Mouse (Mus musculus) Muller cell, postnatal 12 days (primary cell): ENCODE measurements around the gene Ccdc171.
"Not testable (repeated sequence)": the region's sequence is repeated elsewhere in the genome, so short reads cannot be mapped to it uniquely, and the experiment has no call there.

Experiments used
- DNase-seq: peaks from one replicate; pipeline ENCODE4 v3.0.0-alpha.2; 2015; ENCODE audit errors: inconsistent ontology term

The Ccdc171 gene

DNA sequence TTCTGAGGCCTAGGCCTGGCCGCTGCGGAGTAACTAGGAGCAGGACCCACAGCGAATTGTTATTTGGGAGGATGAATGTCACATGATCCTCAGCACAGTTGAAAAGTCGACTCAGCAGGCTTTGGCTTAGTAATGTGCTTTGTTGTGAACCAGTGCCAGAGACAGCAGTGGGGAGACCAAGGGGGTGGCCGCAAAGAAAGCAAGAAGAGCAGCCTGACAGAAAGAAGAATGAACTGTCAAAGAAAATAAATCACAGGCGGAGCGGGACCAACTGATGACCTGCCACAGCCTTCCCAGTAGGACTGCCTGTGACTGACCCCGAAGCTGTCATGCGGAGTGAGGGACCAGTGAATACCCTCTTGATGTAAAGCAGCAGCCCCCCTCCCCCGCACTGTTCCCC lies 131.2 kb downstream of the Ccdc171 start:
- peak; percentile 57 for DNase-seq

DNA sequence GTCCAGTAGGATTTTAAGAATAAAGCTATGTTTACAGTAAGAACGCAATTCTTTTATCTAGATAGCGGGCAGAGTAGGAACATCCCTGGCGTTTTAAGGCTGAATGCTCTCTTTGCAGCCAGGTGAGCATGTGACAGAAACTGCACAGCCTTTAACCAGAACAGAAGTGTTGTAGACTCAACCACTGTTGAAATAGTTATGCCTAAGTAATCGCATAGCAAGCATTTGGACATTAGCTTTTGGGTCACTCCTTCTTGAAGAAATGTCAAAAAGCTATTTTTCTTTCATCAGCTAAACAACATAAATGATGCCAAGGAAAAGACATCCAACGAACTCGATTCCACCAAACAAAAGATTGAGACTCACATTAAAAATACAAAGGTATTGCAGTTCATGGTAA lies 131.7 kb downstream of the Ccdc171 start:
- no peak for DNase-seq

DNA sequence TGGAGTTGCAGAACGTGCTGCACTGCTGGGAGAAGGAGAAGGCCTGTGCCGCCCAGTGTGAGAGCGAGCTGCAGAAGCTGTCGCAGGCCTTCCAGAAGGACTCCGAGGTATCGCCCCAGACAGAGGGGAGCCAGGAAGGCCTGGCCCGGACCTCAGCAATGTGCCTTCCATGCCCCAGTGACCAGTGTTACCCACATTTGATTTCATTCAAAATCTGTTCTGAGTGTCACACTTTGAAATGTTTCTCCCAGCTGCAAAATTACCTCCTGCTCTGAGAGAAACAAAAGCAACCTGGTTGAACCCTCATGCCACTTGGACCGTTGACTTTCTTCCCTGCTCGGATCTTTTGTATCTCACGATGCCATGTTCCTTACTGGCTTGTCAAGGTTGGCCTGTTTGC lies 133.1 kb downstream of the Ccdc171 start:
- DNase-seq = no peak

DNA sequence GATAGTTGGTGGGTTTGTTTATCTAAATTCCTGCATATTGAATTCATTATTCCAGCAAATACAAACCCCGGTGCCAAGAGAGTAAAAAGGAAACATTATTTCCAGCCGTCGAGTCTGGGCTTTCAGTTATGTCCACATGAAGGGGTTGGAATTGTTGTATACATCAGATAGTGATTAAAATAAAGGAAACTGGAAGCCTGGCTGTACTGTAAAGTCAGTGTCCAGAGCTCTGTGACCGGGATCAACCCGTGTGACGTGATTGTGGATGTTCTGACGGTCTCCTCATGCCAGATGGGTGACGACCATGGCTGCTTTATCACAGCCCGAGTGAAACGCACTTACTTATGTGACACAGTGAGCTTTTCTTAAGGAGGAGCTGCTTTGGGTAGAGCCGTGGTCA lies 134.1 kb downstream of the Ccdc171 start:
- DNase-seq = peak; percentile 51

DNA sequence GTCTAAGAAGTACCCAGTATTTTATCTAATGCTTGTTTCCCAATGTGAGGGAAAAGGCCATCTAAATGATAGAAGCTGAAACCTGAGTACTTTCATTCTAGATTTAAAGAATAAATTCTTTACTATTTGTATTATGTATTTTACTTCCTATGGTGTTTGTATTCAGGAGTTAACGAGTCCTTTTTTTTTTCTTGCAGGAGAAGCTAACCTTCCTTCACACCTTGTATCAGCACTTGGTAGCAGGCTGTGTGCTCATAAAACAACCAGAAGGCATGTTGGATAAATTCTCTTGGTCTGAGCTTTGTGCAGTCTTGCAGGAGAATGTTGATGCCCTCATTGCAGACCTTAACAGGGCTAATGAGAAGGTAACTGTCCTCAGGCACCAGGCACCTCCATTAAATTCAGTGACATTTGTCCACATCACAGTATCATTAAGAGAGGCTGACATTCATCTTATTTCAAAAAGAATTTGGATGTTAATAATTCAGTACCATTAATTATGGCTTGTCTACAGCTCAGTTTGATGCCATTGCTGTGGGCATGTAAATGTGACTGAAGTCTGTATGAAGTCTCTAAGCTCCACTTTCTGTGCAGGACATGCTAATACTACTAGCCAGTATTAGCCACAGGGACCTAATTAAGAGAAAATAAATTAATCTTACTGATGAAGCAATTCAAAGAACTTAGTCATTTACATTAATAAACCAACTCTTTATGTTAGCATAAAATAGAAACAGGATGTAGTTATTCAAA lies 136.3 kb downstream of the Ccdc171 start:
- no peak for DNase-seq

DNA sequence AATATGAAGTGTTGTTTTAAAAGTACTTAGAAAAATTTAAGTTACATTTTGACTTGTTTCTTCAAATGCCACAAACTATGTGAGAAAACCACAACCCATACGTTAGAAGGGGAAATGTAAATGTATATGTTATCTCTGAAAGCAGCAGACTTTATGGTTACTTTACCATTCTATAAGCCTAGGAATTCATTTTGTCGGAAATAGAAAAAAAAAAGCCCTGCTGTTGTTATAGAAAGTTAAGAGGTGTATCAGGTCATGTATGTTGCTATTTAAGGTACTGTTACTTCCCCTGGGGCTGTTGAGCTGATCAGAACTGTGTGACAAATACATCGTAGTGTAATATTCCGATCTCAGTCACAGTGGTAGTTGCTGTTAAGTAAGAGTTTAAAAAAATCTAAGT lies 137.0 kb downstream of the Ccdc171 start:
- DNase-seq = no peak

DNA sequence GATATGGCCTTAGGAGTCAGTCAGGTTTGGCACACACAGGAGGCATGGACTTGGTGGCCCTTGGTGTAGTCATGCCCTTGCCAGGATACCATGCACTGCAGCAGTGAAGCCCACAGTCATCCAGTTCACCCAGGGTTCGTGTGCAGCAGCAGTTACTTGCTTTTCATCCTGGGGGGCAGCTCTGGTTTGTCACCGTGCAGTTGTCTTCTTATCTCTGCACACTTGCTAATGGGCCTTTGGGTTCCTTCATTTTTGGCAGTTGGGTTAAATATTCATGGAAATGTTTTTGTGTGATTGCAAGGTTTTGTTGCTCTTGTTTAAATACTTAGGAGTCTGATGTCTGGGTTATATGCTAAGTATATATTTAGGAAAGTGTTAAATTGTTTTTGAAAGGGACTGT lies 144.2 kb downstream of the Ccdc171 start:
- DNase-seq = no peak

DNA sequence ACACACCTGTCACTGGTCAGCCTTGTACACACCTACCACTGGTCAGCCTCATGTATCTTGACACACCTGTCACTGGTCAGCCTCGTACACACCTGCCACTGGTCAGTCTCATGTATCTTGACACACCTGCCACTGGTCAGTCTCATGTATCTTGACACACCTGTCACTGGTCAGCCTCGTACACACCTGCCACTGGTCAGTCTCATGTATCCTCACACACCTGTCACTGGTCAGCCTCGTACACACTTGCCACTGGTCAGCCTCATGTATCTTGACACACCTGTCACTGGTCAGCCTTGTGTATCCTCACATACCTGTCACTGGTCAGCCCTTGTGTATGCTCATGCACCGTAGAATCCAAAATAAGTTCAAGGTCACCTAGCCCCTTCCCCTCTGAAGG lies 150.0 kb downstream of the Ccdc171 start:
- not testable (repeated sequence) for DNase-seq

DNA sequence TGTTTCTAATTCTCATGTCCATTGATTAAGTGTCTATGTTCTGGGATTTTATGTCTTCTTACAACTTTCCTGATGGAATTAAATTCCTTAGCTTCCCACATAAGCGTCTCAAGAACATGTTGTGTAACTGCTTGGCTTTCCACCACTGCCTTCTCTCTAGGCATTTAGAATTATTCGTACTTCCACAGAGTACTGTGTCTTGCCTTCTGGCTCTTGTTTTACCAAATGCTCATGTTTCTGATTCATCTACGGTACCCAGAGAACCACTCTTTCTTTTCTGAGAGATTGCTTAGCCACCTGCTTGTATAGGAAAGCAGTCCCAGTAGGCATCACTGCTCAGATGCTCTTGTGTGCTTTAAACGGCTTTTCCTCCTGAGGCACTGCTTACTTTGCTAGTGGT lies 151.1 kb downstream of the Ccdc171 start:
- DNase-seq = no peak

DNA sequence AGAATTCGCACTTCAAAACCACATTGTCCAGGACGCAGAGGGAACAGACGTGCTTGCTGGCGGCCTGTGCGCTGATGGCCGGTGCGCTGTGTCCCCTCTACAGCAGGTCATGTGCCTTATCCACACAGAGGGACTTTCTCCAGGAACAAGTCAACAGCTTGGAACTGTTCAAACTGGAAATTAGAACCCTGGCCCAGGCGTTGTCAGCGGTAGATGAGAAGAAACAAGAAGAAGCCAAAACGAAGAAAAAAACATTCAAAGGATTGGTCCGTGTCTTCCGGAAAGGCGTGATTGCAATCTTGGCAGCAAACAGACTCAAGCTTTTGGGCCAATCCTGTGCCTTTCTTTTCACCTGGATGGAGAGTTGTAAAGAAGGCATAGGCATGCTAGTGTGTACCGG lies 155.7 kb downstream of the Ccdc171 start:
- no peak for DNase-seq

DNA sequence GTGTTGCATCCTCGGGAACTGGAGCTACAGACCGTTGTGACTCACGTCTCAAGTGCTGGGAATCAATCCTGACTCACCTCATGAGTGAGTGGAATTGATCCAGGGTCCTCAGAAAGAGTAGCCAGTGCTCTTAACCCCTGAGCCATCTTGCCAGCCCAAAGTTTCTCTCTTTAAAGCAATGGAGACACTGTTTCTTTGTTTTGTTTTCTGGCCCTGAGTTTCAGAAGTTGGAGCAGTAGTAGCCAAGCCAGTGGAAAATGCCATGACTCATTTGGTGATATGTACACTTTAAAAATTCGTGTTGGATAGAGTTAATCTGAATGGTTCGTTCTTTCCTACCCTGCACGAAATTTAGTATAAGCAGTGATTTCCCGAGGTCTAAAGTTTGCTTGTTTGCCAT lies 157.5 kb downstream of the Ccdc171 start:
- no peak for DNase-seq

DNA sequence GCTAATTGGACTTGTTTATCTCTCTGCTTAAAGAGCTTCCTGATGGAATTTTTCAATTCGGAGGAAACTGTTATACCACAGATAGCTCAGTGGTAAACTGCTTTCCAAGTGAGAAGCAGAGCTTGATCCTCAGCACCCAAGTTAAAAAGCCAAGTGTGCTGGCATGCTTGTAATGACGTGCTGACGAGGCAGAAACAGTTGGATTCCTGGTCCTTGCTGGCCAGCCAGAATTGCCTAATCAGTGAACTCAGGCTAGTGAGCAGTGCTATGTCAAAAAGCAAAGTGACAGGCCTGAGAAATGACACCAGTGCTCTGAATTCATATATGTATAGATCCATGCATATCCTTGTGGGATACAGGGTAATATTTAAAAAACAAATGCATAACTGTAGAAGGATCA lies 174.8 kb downstream of the Ccdc171 start:
- no peak for DNase-seq

DNA sequence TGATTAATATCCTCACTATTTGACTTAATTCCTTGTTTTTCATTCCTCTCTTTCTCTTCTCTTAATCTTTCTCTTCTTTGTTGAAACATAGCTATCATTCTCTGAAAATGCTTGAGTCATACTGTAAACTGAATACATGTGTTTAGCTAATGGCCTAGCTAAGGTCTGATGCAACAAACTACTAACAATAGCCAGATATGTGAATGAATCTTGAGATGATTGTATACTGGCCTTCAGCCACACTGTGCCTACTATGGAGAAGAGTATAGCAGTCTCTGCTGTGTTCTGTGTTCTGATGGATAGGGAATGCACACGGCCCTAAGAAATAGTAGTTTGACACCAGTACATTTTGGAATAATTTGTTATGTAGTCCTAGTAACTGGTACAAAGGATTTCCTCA lies 191.7 kb downstream of the Ccdc171 start:
- DNase-seq = peak; percentile 51

DNA sequence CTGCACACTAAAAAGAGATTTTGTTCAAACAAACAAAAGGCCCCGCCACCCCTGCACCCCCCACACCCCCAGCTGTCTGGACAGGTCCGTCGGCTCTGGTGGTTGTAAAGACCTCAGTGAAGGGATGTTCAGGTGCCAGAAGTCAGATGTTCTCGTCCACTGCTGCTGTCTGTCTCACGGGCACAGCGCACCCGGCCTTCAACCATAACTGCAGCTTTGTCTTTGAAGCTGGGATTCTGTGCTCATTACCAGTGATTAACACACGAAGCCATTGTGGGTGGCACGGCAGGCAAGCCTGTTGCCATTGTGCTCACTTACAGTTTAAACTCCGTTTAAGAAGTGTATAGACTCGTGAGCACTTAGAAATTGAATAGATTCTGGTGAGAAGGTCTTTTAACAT lies 194.5 kb downstream of the Ccdc171 start:
- DNase-seq = no peak

DNA sequence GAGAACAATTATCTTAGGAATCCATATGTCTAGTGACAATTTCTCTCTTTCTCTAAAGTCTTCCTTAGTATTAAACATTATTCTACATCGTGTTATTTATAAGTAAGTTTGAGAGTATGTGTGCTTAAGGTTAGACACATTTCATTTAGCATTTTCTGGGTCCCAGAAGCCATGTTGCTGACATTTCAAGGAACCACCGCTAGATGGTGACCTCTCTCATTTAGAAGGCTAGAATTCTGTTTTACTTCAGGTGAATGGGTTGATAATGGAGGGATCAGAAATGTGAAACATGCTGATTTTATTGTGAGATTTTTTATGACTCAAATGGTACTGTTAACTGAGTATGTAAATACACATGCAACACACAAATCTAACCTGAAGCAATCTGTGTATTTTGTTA lies 199.8 kb downstream of the Ccdc171 start:
- DNase-seq = no peak

DNA sequence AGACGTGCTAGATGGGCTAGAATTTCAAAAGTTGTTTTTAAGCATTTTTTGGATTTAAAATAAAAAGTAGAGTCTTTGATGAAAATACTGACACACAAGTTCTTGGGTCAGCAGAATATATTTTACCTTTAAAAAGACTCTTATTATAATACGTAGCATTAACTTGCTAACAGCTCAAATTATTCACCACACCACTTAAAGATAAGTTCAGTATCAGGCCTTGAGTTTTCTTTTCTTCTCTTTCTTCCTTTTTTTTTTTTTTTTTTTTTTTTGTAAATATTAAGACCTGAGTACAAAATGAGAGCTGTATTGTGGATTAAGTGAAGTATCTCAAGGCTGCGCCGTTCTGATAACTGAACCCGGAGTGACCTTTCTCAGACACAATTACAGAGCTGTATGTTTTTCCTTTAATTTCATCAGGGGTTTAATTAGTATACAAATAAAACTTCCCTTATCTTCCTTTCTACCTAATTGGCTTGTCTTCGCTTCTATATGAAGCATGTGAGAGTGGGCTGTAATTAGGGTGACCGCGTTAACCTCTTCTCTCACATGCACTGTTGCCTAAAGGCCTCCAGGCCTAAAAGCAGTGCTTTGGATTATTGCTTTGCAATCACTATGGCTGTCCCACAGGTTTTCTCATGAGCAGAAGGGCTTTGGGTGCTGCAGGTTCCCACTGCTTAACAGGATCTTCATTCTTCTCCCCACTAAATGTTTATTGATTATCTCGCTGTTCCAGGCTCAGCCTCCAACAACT lies 214.0 kb downstream of the Ccdc171 start:
- no peak for DNase-seq

DNA sequence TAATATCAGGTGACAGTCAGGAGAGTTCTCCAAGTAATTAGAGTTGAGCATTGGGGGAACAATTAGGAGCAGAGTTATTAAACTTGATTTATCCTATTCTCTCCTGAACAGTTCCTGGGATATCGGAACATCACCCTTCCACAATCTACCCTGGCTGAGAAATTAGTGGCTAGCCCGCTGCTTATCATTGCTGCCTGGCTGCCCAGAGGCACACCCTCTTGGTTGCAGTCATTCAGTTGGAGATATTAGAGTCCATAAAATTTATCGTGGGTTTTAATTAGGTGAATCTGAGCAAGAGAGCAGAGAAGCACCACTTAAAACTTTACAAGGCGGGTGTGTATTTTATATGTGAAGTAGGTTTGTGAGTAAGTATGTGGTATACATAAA lies 214.5 kb downstream of the Ccdc171 start:
- no peak for DNase-seq

DNA sequence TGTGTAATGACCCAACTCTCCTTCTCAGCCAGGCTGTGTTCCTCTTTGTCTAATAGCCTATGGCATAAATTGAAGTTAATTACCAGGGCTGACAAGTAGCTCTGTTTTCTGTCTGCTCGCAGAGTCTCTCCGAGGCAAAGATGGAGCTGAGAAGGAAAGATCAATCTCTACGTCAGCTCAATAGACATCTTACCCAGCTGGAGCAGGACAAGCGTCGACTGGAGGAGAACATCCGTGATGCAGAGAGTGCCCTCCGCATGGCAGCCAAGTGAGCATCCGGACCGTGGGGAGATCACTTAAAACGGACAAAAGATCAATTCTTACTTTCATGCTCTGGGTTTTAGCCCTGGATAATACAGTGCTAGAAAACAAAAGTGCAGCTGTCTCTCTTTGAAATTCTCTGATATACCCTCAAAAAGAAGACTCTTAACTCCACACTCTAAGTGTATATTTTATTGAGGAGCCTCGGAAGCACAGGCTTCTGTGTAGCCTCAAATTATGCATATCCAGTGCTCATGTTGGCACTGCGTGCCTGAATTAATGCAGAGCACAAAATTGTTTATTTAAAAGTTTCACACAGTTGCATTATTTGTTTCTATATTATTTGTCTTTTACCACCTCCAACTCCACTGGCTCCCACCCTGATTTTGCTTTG lies 217.6 kb downstream of the Ccdc171 start:
- DNase-seq = no peak

DNA sequence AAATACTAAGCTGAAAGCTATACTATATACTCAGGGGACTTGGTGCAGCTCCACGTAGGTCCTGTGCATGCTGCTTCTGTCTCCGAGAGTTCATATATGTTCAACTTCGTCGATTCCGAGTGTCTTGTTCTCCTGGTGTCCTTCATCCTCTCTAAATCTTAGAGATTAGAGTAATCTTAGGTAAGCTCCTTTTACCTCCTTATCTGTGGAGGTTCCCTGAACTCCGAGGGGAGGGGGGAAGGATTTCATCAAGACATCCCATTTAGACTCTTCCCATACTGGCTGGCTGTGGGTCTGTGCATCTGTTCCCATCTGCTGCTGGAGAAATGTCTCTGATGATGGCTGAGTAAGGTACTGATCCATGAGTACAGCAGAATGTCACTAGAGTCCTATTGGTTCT lies 249.8 kb downstream of the Ccdc171 start:
- no peak for DNase-seq

DNA sequence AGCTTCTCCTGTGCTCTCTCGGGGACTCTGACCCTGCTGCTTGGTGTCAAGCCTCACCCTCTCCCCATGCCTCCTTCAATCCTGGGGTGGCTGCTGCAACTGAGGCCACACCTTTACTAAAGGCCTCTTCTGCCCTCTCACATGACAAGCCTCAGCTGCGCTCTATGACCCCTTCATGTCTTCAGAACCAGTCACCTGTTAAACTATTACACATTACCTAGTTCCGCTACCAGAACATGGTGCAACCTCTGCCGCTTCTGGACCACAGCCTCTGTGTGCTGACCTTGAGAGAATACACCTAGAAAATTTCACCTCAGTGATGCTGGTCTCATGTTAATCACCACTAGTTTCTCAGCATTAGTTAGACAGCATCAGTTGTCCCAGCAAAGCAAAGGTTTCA lies 254.7 kb downstream of the Ccdc171 start:
- DNase-seq = no peak

DNA sequence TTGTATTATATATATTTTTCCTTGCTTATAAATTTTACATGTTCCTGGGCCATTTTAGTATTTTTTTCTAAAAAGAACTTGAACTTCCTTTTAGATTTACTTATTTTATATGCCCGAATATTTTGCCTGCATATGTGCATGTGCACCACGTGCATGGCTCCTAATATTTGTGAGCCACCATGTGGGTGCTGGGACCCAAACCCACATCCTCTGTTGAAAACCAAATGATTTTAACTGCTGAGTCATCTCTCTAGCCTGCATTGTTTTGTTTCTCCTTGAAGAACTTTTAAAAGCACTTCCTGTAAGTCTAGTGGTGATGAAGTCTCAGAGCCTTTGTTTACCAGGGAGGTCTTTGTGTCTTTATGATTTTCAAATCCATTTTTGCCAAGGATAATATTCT lies 259.8 kb downstream of the Ccdc171 start:
- DNase-seq = no peak

DNA sequence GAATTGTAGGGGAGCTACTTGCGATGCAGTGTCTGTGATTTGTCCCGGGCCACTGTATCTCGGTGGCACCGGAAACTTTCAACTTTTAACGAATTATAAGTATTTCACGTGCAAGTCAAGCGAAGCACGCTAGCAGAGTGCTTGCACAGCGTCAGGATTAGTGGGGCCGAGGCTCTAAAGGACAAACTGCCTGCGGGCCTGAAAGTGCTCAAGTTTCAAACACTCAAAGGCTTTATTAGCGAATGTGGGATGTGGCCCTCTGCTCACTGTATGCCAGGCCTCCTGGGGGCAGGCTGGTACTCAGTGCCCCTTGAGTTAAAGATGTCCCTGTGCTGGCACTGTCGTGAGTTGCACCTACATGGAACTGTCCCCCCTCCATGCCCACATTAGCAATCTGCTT lies 266.5 kb downstream of the Ccdc171 start:
- no peak for DNase-seq

DNA sequence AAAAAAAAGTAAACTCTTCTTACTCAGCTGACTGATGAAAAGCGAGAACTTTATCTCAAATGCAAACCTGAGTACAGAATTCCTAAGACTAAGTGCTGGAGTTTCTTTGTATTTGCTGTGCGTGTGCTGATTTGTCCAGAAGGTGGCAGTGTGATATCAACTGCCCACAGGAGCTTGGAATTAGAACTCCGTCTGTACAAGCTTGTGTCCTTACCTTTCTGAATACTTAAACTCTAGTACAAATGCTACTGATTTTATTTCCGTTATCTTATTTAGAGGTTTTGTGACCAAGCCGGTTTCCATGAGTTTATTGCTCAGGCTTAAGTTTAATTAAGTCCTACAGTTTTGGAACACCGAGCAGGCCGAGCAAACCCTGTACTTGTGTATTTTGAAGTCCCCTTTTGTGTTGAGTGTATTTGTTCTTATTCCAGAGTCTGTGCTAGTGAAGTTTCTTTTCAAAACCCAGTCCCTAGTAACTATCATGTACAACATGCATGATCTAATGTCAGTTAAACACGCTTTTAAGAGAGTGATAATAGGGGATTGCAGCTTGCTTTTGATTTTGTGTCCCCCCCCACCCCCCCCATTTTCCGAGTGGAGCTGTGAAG lies 269.1 kb downstream of the Ccdc171 start:
- DNase-seq = peak; percentile 64
